ENCODE assay signal across 7 mouse cellular contexts in genomic region chr19:46315752-46316610, GRCm38 (mm10). TPM values are rescaled to one million over a fixed set of nuclear protein-coding genes. Genes with fewer than 3 reads are reported as not detected.
DNase-seq lines count a peak whose midpoint lies in the region; ATAC-seq lines count a peak whose summit lies in the region.

No protein-coding gene starts in this region.

- peaks cover 22% of the 10 kb centered on the region for H3K36me3 ChIP-seq in hindbrain, embryonic 16.5 days (ENCODE audit: control insufficient read depth, insufficient read depth, low read length)
- peaks cover 10% of the 10 kb centered on the region for H3K36me3 ChIP-seq in midbrain, embryonic 10.5 days

- no peak for ATAC-seq in hindbrain, embryonic 16.5 days

- peaks cover 27% of the 10 kb centered on the region for H3K27me3 ChIP-seq in hindbrain, embryonic 16.5 days (replicated peaks; ENCODE audit: control insufficient read depth, insufficient read depth, low read length)
- peaks cover 99% of the 10 kb centered on the region for H3K27me3 ChIP-seq in midbrain, embryonic 10.5 days (ENCODE audit: low read depth, poor library complexity, severe bottlenecking)

- H3K9ac ChIP-seq in hindbrain, embryonic 16.5 days (ENCODE audit: low read depth, low read length) = peak overlapping the region; percentile 71

- peak overlapping the region; percentile 55 for H3K4me3 ChIP-seq in hindbrain, embryonic 16.5 days (ENCODE audit: low read length)
- H3K4me3 ChIP-seq in midbrain, embryonic 10.5 days = no peak overlapping the region

- peaks cover 35% of the 10 kb centered on the region for H3K4me1 ChIP-seq in hindbrain, embryonic 16.5 days (ENCODE audit: control insufficient read depth, insufficient read depth, low read depth, low read length)
- H3K4me1 ChIP-seq in midbrain, embryonic 10.5 days = peaks cover 50% of the 10 kb centered on the region

- WGBS in hindbrain, embryonic 16.5 days = 47% methylated on average over 12 of the region's 12 CpGs
- 55% methylated on average over 12 of the region's 12 CpGs for WGBS in midbrain, embryonic 10.5 days

- no peak overlapping the region for H3K27ac ChIP-seq in hindbrain, embryonic 16.5 days (ENCODE audit: low read depth, low read length)
- no peak overlapping the region for H3K27ac ChIP-seq in midbrain, embryonic 10.5 days (replicated peaks)

- DNase-seq in layer of hippocampus, adult 11-12 months (ENCODE audit: low spot score) = peak; percentile 25
- no peak for DNase-seq in layer of hippocampus, postnatal 25 days (ENCODE audit: extremely low spot score in 1 of 2, low spot score in 1 of 2)
- DNase-seq in cerebellum, adult 9-11 months = peak; percentile 34
- peak; percentile 12 for DNase-seq in midbrain, embryonic 10.5 days (ENCODE audit: low spot score)
- DNase-seq in thymus, postnatal 10 days (ENCODE audit: low spot score in 2 of 2) = no peak
- no peak for DNase-seq in embryo, embryonic 11 days

- peak overlapping the region; percentile 84 for H3K4me2 ChIP-seq in hindbrain, embryonic 16.5 days (ENCODE audit: low read length)

- no peaks in the 10 kb centered on the region for H3K9me3 ChIP-seq in hindbrain, embryonic 16.5 days (ENCODE audit: control insufficient read depth, low read length)
- H3K9me3 ChIP-seq in midbrain, embryonic 10.5 days (replicated peaks) = no peaks in the 10 kb centered on the region

RNA-seq across cellular contexts. Expression of gene Psd, which starts 11.0 kb away (rescaled TPM):
- total RNA-seq in layer of hippocampus, postnatal 25 days (2021) = 100 to 1,000 TPM; 765 to 790 TPM
- 99.1 and 112 TPM in 2 replicates for polyA plus RNA-seq in hindbrain, embryonic 16.5 days (2015; fragmentation: Nextera tagmentation; extraction: Ambion mirVana)
- polyA plus RNA-seq in midbrain, embryonic 10.5 days (2016; fragmentation: Nextera tagmentation; extraction: Ambion mirVana) = 4.7 and 8.9 TPM in 2 replicates

RNA-seq across cellular contexts. Expression of gene Nfkb2, which starts 11.9 kb away (rescaled TPM):
- total RNA-seq in layer of hippocampus, postnatal 25 days (2021) = 1 to 10 TPM; 1.8 to 2.8 TPM
- polyA plus RNA-seq in hindbrain, embryonic 16.5 days (2015; fragmentation: Nextera tagmentation; extraction: Ambion mirVana) = 2.4 and 3.3 TPM in 2 replicates
- polyA plus RNA-seq in midbrain, embryonic 10.5 days (2016; fragmentation: Nextera tagmentation; extraction: Ambion mirVana) = 5.2 and 5.6 TPM in 2 replicates

RNA-seq across cellular contexts. Expression of gene Fbxl15, which starts 12.0 kb away (rescaled TPM):
- total RNA-seq in layer of hippocampus, postnatal 25 days (2021) = 10 to 100 TPM; 29.0 to 32.8 TPM
- 49.4 and 55.6 TPM in 2 replicates for polyA plus RNA-seq in hindbrain, embryonic 16.5 days (2015; fragmentation: Nextera tagmentation; extraction: Ambion mirVana)
- polyA plus RNA-seq in midbrain, embryonic 10.5 days (2016; fragmentation: Nextera tagmentation; extraction: Ambion mirVana) = 24.6 and 25.0 TPM in 2 replicates

RNA-seq across cellular contexts. Expression of gene Cuedc2, which starts 22.5 kb away (rescaled TPM):
- 100 to 1,000 TPM; 164 to 189 TPM for total RNA-seq in layer of hippocampus, postnatal 25 days (2021)
- polyA plus RNA-seq in hindbrain, embryonic 16.5 days (2015; fragmentation: Nextera tagmentation; extraction: Ambion mirVana) = 343 and 362 TPM in 2 replicates
- 239 and 249 TPM in 2 replicates for polyA plus RNA-seq in midbrain, embryonic 10.5 days (2016; fragmentation: Nextera tagmentation; extraction: Ambion mirVana)

RNA-seq across cellular contexts. Expression of gene Mfsd13a, which starts 24.9 kb away (rescaled TPM):
- 10 to 100 TPM; 29.9 to 31.4 TPM for total RNA-seq in layer of hippocampus, postnatal 25 days (2021)
- polyA plus RNA-seq in hindbrain, embryonic 16.5 days (2015; fragmentation: Nextera tagmentation; extraction: Ambion mirVana) = 13.0 and 13.4 TPM in 2 replicates
- 9.1 and 10.1 TPM in 2 replicates for polyA plus RNA-seq in midbrain, embryonic 10.5 days (2016; fragmentation: Nextera tagmentation; extraction: Ambion mirVana)

Comparison
In these comparisons a context has a peak if more than half of its experiments do, and no peak if none do; other contexts are left out.
1. DNase-seq: peak in layer of hippocampus, adult 11-12 months (single experiment), cerebellum, adult 9-11 months (single experiment) and midbrain, embryonic 10.5 days (single experiment); none in layer of hippocampus, postnatal 25 days (0 of 2), thymus, postnatal 10 days (0 of 2) and embryo, embryonic 11 days (single experiment).
2. RNA of gene Psd, which starts 11.0 kb away (polyA plus RNA-seq): 99.1 to 112 TPM in hindbrain, embryonic 16.5 days; 4.7 to 8.9 TPM in midbrain, embryonic 10.5 days; every median in the first group is over 10 times any median in the second.